Mouse (Mus musculus): ENCODE results near the gene Esr2.

DNA sequence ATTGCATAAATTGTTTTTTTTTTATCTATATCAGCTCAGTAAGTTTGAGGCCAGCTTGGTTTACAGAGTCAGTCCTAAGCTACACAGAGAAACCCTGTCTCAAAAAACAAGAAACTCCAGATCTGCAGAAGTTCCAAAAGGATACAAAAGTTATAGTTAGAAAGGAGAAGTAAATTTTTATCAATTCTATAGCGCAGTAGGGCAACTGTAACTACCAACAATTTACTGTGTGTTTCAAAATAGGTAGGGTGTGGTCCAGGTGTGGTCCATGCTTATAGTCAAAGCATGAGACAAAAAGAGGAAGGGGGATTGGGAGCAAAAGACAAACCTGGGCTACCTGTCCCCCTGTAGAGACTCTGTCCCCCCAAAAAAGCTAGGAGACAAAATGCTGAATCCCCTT lies 9.4 kb upstream of the Esr2 start:
- TF ChIP-seq TAL1 (IDR thresholded peaks at IDR 0.05; ENCODE audit: low read length): no peak
- no peak for TF ChIP-seq GATA1 (IDR thresholded peaks at IDR 0.05; ENCODE audit: low read length)
